Mouse (Mus musculus) ES-E14 (cell line): Measurements from ENCODE around the gene Afap1.

Source experiments
- CHD2 ChIP-seq: IDR thresholded peaks from 2 replicates; pipeline ENCODE4 v1.6.1; 2014; ENCODE audit warnings: mild to moderate bottlenecking, low read depth, low read length, inconsistent platforms
- HCFC1 ChIP-seq: IDR thresholded peaks from 2 replicates; pipeline ENCODE4 v1.6.1; 2012; ENCODE audit warnings: low read length, inconsistent platforms, borderline replicate concordance; ENCODE audit not compliant: insufficient read depth
- MAFK ChIP-seq: IDR thresholded peaks from 2 replicates; pipeline ENCODE4 v1.6.1; 2014; ENCODE audit warnings: mild to moderate bottlenecking, low read depth, low read length, inconsistent platforms; ENCODE audit not compliant: insufficient read depth
- ZC3H11A ChIP-seq: IDR thresholded peaks from 2 replicates; pipeline ENCODE4 v1.6.1; 2012; ENCODE audit warnings: low read depth, mild to moderate bottlenecking, inconsistent platforms, low read length, borderline replicate concordance
- ZNF384 ChIP-seq: IDR thresholded peaks from 2 replicates; pipeline ENCODE4 v1.6.1; 2012; ENCODE audit warnings: low read depth, low read length, inconsistent platforms

GRCm38 (mm10) chr5:36024003-36024685, 131.0 kb downstream of the Afap1 start:
- TF ChIP-seq MAFK (no peak), CHD2 (no peak), ZNF384 (no peak), HCFC1 (no peak), ZC3H11A (no peak)
